Mouse (Mus musculus): ENCODE data around the gene Fam71e2.

GRCm38 (mm10) chr7:4777851-4778637, 6.9 kb upstream of the Fam71e2 start:
- TF ChIP-seq POLR2A (IDR thresholded peaks at IDR 0.05; ENCODE audit: borderline replicate concordance, extremely low read depth, low read depth, low read length): no peak
- TF ChIP-seq CTCF (IDR thresholded peaks at IDR 0.05; ENCODE audit: insufficient read depth, low read length): no peak

All from lung, adult 2 months (tissue).